Mouse (Mus musculus): Measurements from ENCODE around the gene Cav1.

GRCm38 (mm10) chr6:17280939-17281756 lies 25.0 kb upstream of the Cav1 start, which contains the start of gene Cav2:
- TF ChIP-seq CTCF (IDR thresholded peaks at IDR 0.05) (no peak), POLR2A (IDR thresholded peaks at IDR 0.05; ENCODE audit: insufficient read depth, low read depth, low read length) (peak; percentile 87), EP300 (IDR thresholded peaks at IDR 0.05; ENCODE audit: insufficient read depth, low read depth, low read length) (0 out of 2 replicates have a peak, but pooled peaks have one; percentile 35)

All from heart, adult 2 months (tissue).